Mouse (Mus musculus) CD8-positive naive resting alpha-beta T cell, adult 57 days (primary cell): Measurements from ENCODE around the gene Foxc2. TPM values are rescaled to one million over a fixed set of nuclear protein-coding genes. Genes with fewer than 3 reads are reported as not detected.

Experiments
- total RNA-seq: library from RNA; stranded (reverse); gene quantifications from one replicate; pipeline ENCODE4 v1.2.4, GENCODE M21; 2023

Foxc2 gene
- total RNA-seq = not detected

DNA sequence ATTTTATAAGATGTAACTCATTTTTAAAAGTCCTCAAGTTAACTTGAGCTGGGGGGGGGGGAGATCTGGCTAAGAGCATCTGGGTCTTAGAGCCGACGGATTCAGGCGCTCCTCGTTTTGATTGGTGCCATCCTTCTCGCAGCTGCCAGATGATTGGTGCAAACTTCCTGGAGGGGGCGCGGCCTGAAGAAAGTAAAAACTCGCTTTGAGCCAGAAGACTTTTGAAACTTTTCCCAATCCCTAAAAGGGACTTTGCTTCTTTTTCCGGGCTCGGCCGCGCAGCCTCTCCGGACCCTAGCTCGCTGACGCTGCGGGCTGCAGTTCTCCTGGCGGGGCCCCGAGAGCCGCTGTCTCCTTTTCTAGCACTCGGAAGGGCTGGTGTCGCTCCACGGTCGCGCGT lies at the start of gene Foxc2:
Gene Foxc2, plus strand, starts transcription at position 224 of the 400 bp plus-strand sequence.

DNA sequence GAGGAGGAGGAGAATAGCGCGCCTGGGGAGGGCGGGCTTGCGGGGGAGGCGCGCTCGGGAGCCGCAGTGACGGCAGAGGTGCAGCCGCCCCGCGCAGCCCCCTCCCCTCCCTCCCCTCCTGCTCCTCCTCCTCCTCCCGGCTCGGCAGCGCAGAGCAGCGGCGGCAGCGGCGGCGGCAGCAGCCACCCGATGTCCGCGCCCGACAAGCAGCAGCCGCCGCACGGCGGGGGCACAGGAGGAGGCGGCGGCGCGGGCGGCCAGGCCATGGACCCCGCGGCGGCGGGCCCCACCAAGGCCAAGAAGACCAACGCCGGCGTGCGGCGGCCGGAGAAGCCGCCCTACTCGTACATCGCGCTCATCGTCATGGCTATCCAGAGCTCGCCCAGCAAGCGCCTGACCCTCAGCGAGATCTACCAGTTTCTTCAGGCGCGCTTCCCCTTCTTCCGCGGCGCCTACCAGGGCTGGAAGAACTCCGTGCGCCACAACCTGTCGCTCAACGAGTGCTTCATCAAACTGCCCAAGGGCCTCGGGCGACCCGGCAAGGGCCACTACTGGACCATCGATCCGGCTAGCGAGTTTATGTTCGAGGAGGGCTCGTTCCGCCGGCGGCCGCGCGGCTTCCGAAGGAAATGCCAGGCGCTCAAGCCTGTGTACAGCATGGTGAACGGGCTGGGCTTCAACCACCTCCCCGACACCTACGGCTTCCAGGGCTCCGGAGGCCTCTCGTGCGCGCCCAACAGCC lies 31.6 kb upstream of the Foxc2 start, which contains the start of gene Foxf1:
Gene Foxf1, plus strand, starts transcription at position 177 of the 742 bp plus-strand sequence.

DNA sequence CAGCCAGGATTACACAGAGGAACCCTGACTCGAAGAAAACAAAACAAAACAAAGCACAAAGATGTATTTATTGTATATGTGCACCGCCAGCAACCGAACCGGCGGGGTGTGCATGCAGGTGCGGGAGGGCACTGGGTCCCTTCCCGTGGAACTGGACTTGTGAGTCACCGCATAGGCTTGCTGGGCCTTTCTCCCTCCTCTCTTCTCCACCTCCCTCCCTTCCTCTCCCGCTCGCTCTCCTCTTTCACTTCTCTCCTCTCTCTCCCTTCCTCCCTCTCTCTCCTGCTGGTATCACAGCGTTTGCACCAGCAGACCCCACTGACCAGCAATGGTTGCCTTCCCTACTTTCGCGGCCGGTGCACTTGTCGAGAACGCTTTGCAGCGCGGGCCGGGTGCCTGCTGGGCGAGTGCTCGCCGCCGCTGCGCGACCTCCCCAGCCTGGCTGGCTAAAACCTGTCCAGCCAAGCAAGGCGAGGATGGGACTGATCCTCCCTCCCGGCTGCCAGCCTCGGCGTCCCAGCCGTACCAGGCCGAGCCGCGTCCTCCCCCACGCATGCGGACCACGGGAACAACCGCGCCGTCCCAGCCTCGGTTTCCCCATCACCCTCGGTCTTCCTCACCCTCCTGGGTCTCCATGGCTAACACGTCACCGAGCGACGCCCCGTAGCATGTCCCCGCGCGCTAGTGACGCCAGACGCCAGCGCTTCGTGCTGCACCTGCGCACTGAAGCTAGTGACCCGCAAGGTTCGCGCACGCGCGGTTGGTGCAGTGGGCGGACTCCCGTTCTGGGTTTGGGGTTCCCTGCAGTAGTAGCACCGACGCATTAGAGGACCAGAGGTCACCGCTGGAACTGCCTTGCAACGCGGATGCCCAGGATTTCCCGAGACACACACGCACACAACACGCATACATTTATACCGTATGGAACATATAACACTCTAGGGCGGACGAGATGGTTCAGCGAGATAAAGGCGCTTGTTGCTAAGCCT lies 8.0 kb upstream of the Foxc2 start, which contains the start of gene Mthfsd:
Gene Mthfsd, minus strand, starts transcription at position 725 of the 989 bp plus-strand sequence.

DNA sequence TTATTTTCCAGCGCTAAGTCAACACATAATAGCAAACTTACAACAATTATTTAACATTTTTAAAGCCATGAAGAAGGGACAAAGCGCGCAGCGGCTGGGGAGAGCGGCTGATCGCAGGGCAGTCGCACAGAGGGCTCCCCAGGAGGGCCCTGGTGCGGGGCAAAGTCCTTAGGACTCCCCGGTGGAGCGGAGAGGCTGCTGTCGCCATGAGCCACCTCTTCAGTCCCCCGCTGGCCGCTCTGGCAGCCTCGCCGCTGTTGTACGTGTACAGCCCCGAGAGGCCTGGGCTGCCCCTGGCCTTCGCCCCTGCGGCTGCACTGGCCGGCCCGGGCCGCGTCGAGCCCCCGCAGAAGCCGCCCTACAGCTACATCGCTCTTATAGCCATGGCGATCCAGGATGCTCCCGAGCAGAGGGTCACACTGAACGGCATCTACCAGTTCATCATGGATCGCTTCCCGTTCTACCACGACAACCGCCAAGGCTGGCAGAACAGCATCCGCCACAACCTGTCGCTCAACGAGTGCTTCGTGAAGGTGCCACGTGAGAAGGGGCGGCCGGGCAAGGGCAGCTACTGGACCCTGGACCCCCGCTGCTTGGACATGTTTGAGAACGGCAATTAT lies 11.9 kb downstream of the Foxc2 start, which contains the start of gene Foxl1:
Gene Foxl1, plus strand, starts transcription at position 185 of the 620 bp plus-strand sequence.

Other genes with a start within 250 kb of the Foxc2 start
- not detected for gene Foxf1, start 31.8 kb upstream of the Foxc2 start, total RNA-seq
- gene Mthfsd, start 7.8 kb upstream of the Foxc2 start, total RNA-seq = 17.2 TPM
- gene Foxl1, start 11.8 kb downstream of the Foxc2 start, total RNA-seq = not detected